Mouse (Mus musculus) kidney, adult 2 months (tissue): ENCODE results near the gene Platr17. TPM values are rescaled to one million over a fixed set of nuclear protein-coding genes. Genes with fewer than 3 reads are reported as not detected.

Experiments used
- DNase-seq: peaks from one replicate; pipeline ENCODE4 v3.0.0; 2021
- H3K27ac ChIP-seq: fragments of 200-500 bp; 2 replicates; pipeline ENCODE4 v1.5.1; 2012; ENCODE audit warnings: low read depth, low read length, control low read depth, inconsistent platforms; ENCODE audit not compliant: insufficient read depth
- H3K27me3 ChIP-seq: fragments of 200-500 bp; replicated peaks from 2 replicates; pipeline ENCODE4 v1.6.1; 2012; ENCODE audit warnings: mild to moderate bottlenecking, moderate library complexity, low read length, inconsistent platforms; ENCODE audit not compliant: control insufficient read depth, insufficient read depth
- H3K36me3 ChIP-seq: fragments of 200-500 bp; 2 replicates; pipeline ENCODE4 v1.6.1; 2012; ENCODE audit warnings: mild to moderate bottlenecking, moderate library complexity, low read length, inconsistent platforms; ENCODE audit not compliant: control insufficient read depth, insufficient read depth
- H3K4me1 ChIP-seq: fragments of 200-500 bp; 2 replicates; pipeline ENCODE4 v1.6.1; 2011; ENCODE audit warnings: low read length; ENCODE audit not compliant: control insufficient read depth, insufficient read depth
- H3K4me3 ChIP-seq: fragments of 200-500 bp; 2 replicates; pipeline ENCODE4 v1.5.1; 2011; ENCODE audit warnings: mild to moderate bottlenecking, low read depth, low read length, control low read depth; ENCODE audit not compliant: insufficient read depth
- CTCF ChIP-seq: fragments of 200-500 bp; conservative IDR thresholded peaks from 2 replicates; pipeline ENCODE4 v1.5.1; 2011; ENCODE audit warnings: low read depth, mild to moderate bottlenecking, control low read depth, low read length, moderate library complexity, mixed read lengths; ENCODE audit not compliant: insufficient read depth, insufficient read length
- POLR2A ChIP-seq: fragments of 200-500 bp; IDR thresholded peaks from one replicate; pipeline ENCODE4 v1.6.1; 2011; ENCODE audit warnings: low read depth, low read length, control low read depth
- WGBS: fragments of 180-500 bp; shearing (Covaris S2); methylation state at CpG from one replicate; pipeline ENCODE4 v1.1.7; 2018; 5-methylcytosine and 5-hydroxymethylcytosine counted together
- polyA plus RNA-seq: library from polyadenylated mRNA; depleted of rRNA; stranded (reverse); fragments of >200 nt; gene quantifications from 2 replicates; pipeline ENCODE4 v1.2.3, GENCODE M21; 2012

The Platr17 gene
- polyA plus RNA-seq, 1 experiment, result not detected

GRCm38 (mm10) chr17:33925406-33926116 lies 20.6 kb downstream of the Platr17 start:
- Histone ChIP-seq H3K27me3 (no peaks in the 10 kb centered on the region), H3K27ac (no peak overlapping the region), H3K36me3 (no peaks in the 10 kb centered on the region), H3K4me1 (no peaks in the 10 kb centered on the region), H3K4me3 (no peak overlapping the region)
- TF ChIP-seq POLR2A (no peak), CTCF (0 out of 2 replicates have a peak, but pooled peaks have one; percentile 10)
- WGBS, result 83% methylated on average over 21 of the region's 21 CpGs
- no peak for DNase-seq

DNA sequence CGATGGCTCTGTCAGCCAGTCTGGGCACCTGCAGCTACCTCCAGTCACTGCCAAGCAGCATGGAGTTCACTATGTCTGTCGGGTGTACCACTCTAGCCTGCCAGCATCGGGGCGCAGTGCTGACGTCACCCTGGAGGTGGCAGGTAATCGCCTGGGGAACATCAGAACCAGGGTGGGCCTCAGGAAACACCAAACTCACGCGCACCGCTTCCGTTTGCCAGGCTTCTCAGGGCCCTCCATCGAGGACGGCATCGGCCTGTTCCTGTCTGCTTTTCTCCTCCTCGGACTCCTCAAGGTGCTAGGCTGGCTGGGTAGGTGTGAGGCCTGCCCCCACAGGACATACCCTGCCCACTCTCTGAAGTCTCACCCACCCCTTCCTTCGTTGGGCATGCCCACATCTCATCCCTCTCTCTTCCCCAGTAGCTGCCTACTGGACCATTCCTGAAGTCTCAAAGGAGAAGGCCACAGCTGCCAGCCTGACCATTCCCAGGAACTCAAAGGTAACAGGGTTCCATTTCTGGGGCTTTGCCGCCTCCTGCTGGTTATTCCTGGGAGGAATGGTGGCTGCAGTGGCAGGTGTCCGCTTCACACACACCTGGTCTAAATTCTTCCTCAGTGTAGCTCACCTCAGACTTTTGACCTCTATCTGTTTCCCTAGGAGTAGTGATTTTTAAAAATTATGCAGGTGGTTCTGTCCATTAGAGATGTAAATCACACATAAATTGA lies 21.4 kb downstream of the Platr17 start:
- H3K4me1 ChIP-seq, result no peaks in the 10 kb centered on the region
- no peak overlapping the region for H3K4me3 ChIP-seq
- H3K27ac ChIP-seq, result no peak overlapping the region
- no peaks in the 10 kb centered on the region for H3K36me3 ChIP-seq
- TF ChIP-seq CTCF, result peak; percentile 56
- TF ChIP-seq POLR2A, result no peak
- DNase-seq, result peak; percentile 51
- no peaks in the 10 kb centered on the region for H3K27me3 ChIP-seq
- 80% methylated on average over 17 of the region's 17 CpGs for WGBS

DNA sequence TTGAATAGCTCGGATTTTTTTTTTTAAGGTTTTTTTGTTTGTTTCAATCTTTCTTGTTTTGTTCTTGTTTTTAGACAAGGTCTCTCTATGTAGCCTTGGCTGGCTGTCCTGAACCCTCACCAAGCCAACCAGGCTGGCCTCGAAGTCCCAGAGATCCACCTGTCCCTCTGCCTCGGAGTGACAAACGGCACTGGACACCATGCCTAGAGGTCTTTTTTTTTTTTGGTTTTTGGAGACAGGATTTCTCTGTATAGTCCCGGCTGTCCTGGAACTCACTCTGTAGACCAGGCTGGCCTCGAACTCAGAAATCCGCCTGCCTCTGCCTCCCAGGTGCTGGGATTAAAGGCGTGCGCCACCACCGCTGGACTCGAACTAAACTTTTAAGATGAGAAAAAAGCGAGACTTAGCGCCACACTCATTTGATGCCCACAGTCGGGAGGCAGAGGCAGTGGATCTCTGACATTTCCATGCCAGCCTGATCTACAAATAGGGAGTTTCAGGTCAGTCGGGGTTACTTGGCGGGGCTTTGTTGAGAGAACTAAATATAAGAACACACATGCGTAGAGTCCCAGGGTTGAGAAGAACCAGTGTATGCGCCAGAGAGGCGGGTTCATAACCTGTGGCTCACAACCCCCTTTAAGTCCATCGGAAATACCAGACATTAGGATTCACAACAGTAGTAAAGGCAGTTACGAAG lies 23.5 kb downstream of the Platr17 start:
- Histone ChIP-seq H3K4me3 (peak overlapping the region; percentile 83; the same call in 1 of the 2 replicates), H3K27me3 (no peaks in the 10 kb centered on the region), H3K27ac (no peak overlapping the region), H3K4me1 (no peaks in the 10 kb centered on the region), H3K36me3 (no peaks in the 10 kb centered on the region)
- no peak for DNase-seq
- TF ChIP-seq POLR2A (no peak), CTCF (no peak)
- 56% methylated on average over 21 of the region's 21 CpGs for WGBS

GRCm38 (mm10) chr17:33929371-33930279 lies 24.7 kb downstream of the Platr17 start, which contains the start of gene Rgl2:
Rgl2 (plus strand) TSS chr17:33929543.
- no peaks in the 10 kb centered on the region for H3K4me1 ChIP-seq
- peak within 1 kb of the TSS; percentile 96 for H3K27ac ChIP-seq
- TF ChIP-seq POLR2A (no peak), CTCF (0 out of 2 replicates have a peak, but pooled peaks have one; percentile 18)
- peak; percentile 94 for DNase-seq
- no peaks in the 10 kb centered on the region for H3K27me3 ChIP-seq
- H3K36me3 ChIP-seq, result no peaks in the 10 kb centered on the region
- peak within 1 kb of the TSS; percentile 83 for H3K4me3 ChIP-seq
- WGBS, result 1% methylated on average over 77 of the region's 80 CpGs

DNA sequence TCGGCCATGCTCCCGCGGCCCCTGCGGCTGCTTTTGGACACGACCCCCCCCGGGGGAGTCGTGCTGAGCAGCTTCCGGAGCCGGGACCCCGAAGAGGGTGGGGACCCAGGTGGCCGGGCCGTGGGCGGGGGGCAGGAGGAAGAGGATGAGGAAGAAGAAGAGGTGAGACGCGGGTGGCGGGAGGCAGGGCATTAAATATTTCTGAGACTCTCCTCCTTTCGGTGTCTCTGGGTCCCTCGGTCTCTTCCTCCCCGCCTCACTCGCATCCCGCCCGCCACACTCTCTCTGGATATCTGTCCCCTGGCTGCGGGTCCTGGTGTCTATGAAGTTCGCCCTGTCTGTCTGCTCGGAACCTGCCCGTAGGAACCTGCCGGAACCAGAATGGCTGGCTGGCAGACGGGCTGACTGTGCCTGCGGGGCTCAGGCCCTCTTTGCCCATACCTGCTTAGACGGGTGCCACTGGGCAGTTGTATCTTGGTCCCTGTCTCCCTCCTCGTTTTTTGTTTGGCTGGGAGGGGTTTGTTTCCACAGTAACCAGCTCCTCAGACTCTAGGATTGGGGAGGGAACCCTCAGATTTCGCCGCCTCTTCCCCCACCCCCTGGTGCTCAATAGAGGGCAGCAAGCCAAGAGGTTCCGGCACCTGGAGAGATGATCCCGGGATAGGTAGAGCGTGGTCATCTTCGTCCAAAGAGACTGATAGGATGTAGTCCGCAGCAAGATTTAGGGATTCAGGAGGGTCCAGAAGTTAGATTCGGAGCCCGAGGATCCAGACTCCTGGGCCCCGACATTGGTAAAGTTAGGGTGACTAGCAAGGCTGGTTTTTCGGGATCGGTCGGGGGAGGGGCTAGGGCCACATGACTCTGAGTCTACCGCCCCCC lies 25.6 kb downstream of the Platr17 start:
- 2% methylated on average over 45 of the region's 45 CpGs for WGBS
- peak; percentile 85 for DNase-seq
- peak overlapping the region; percentile 96 for H3K27ac ChIP-seq

GRCm38 (mm10) chr17:33931159-33931866 lies 26.4 kb downstream of the Platr17 start:
- Histone ChIP-seq H3K4me1 (no peaks in the 10 kb centered on the region), H3K36me3 (no peaks in the 10 kb centered on the region), H3K27me3 (no peaks in the 10 kb centered on the region), H3K4me3 (peak overlapping the region; percentile 83), H3K27ac (no peak overlapping the region)
- DNase-seq, result no peak
- TF ChIP-seq POLR2A (no peak), CTCF (no peak)
- WGBS, result 61% methylated on average over 18 of the region's 18 CpGs

More for the DNA sequence above, 25.6 kb downstream of the Platr17 start:
- no peaks in the 10 kb centered on the region for H3K36me3 ChIP-seq
- H3K4me1 ChIP-seq, result no peaks in the 10 kb centered on the region
- no peak for TF ChIP-seq POLR2A
- H3K27me3 ChIP-seq, result no peaks in the 10 kb centered on the region
- peak overlapping the region; percentile 83 for H3K4me3 ChIP-seq
